Mouse (Mus musculus) natural killer cell, adult 2 months (primary cell): ENCODE results near the gene Actr1a.

ENCODE experiments used
- DNase-seq, 2 experiments: peaks; one replicate each; pipeline ENCODE4 v3.0.0; 2022; ENCODE audit warnings: low spot score in 2 of 2

Gene Actr1a

DNA sequence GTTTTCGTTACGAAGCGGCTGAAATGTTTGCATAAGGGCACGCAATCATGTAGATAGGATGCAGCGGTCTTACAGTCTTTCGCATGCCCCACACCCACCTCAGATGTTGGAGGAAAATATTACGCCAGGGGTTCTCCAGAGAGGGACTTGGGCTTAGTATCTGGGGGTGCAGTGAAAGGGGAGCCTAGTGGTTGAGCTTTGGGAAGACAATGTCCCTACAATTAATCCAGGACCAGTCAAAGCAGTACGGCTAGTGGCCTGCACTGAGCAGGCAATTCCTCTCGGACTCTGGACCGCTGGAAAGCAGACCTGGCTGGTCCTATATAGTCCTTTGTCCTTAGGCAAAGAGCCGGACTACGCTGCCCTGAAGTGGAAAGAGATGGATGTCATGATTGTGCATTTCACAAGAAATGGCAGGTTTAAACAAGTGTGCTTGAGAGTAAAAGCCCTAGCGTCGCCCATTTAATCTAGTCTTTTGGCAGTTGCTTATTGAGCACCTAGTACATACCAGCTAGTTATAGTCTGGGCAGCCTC is 68.0 kb downstream of the Actr1a start:
- no peak for DNase-seq
